ENCODE assay signal across 16 mouse cellular contexts in the genomic region with DNA sequence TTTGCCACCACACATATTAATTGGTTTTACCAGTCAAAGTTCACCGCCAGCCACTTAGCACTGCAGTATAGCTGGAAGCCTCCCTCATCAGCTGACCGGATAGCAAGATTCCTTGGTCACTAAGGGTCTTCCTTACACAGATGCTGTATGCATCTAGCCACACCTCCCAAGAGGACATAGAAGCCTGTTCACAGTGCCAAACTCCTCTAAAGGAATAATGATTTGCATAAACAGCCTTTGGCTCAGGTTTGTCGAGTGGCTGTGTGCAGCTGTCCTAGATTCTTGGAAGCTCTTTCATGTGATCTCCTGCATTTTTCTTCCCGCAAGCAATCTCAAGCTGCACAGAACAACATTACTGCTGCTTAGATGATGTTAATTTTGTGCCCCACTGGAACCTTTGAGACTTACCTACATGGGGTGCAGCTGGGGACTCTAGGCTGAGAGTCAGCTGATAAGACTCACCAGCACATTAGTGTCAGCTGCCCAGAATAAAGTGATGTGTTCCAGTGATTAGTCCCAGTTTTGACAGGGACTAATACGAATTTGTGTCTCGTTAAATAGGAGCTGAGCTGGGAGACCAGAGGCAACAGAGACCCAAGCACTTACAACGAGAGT. TPM values are rescaled to one million over a fixed set of nuclear protein-coding genes. Genes with fewer than 3 reads are reported as not detected.
DNase-seq lines count a peak whose midpoint lies in the region; ATAC-seq and TF ChIP-seq lines count a peak whose summit lies in the region.
"Had no signal": no experiment of that assay in that cellular context is flagged by ENCODE, and none has a peak within 500 bp of the region (broad histone marks: within the 10 kb centered on the region; RNA-seq: fewer than 3 reads in every experiment).

No protein-coding gene starts in this region.

- H3K27me3 ChIP-seq in embryonic facial prominence, embryonic 14.5 days (replicated peaks; ENCODE audit: control insufficient read depth, insufficient read depth, low read length) = no peaks in the 10 kb centered on the region
- no peaks in the 10 kb centered on the region for H3K27me3 ChIP-seq in embryonic facial prominence, embryonic 10.5 days (replicated peaks; ENCODE audit: low read depth, poor library complexity, severe bottlenecking)
- H3K27me3 ChIP-seq in heart, embryonic 16.5 days (ENCODE audit: control insufficient read depth, insufficient read depth, low read length) = no peaks in the 10 kb centered on the region
- no peaks in the 10 kb centered on the region for H3K27me3 ChIP-seq in thymus, adult 2 months (ENCODE audit: control insufficient read depth, insufficient read depth, low read length)
- H3K27me3 ChIP-seq: CH12.LX had no signal

- peak; percentile 29 for DNase-seq in embryonic facial prominence, embryonic 14.5 days (ENCODE audit: low spot score)
- no peak for DNase-seq in embryonic facial prominence, embryonic 10.5 days (ENCODE audit: low spot score)
- no peak for DNase-seq in heart, postnatal 36 days
- no peak for DNase-seq in thymus, adult 2 months
- no peak for DNase-seq in thymus, postnatal 10 days (ENCODE audit: low spot score in 2 of 2)
- DNase-seq in left cerebral cortex, postnatal 10 days (ENCODE audit: extremely low spot score in 1 of 2, low spot score in 2 of 2) = no peak
- no peak for DNase-seq in adrenal gland, adult 2 months
- DNase-seq: cerebellum, adult 8-10 months had no signal

- 56% methylated on average over 7 of the region's 7 CpGs for WGBS in embryonic facial prominence, embryonic 14.5 days
- 72% methylated on average over 7 of the region's 7 CpGs for WGBS in embryonic facial prominence, embryonic 10.5 days
- WGBS in heart, embryonic 16.5 days = 46% methylated on average over 7 of the region's 7 CpGs
- 86% methylated on average over 7 of the region's 7 CpGs for WGBS in thymus, adult 2 months

- H3K36me3 ChIP-seq in embryonic facial prominence, embryonic 14.5 days (ENCODE audit: control insufficient read depth, insufficient read depth, low read length) = no peaks in the 10 kb centered on the region
- no peaks in the 10 kb centered on the region for H3K36me3 ChIP-seq in embryonic facial prominence, embryonic 10.5 days (replicated peaks)
- H3K36me3 ChIP-seq in heart, embryonic 16.5 days (ENCODE audit: control insufficient read depth, insufficient read depth) = no peaks in the 10 kb centered on the region
- H3K36me3 ChIP-seq in thymus, adult 2 months (ENCODE audit: control insufficient read depth, insufficient read depth, low read length) = no peaks in the 10 kb centered on the region

- H3K27ac ChIP-seq in embryonic facial prominence, embryonic 14.5 days (replicated peaks; ENCODE audit: low read depth, low read length) = no peak overlapping the region
- H3K27ac ChIP-seq in embryonic facial prominence, embryonic 10.5 days (replicated peaks) = no peak overlapping the region
- H3K27ac ChIP-seq in heart, embryonic 16.5 days (ENCODE audit: low read length) = peak overlapping the region; percentile 43
- H3K27ac ChIP-seq in thymus, adult 2 months (ENCODE audit: control insufficient read depth, insufficient read depth, low read length) = peak overlapping the region; percentile 93
- H3K27ac ChIP-seq: kidney, postnatal 0 days; macrophage had no signal

- TF ChIP-seq POLR2A in thymus, adult 2 months (IDR thresholded peaks at IDR 0.05; ENCODE audit: control insufficient read depth, extremely low read depth, insufficient read depth, low read length, poor library complexity) = no peak

- intact Hi-C loops in heart, postnatal 36 days (cut with DNase I) = loop anchor here (5.0 kb wide), 1 partner anchor 92 kb away; no protein-coding TSS in a partner anchor
- intact Hi-C loops in left cerebral cortex, postnatal 10 days (cut with DNase I) = no loop called here

- no peak for TF ChIP-seq CTCF in thymus, adult 2 months (IDR thresholded peaks at IDR 0.05; ENCODE audit: borderline replicate concordance, control insufficient read depth, extremely low read depth, insufficient read depth, low read length, poor library complexity)

- peaks cover 9% of the 10 kb centered on the region; the same call in 1 of the 2 replicates for H3K4me1 ChIP-seq in embryonic facial prominence, embryonic 14.5 days (ENCODE audit: control insufficient read depth, insufficient read depth, low read length)
- 0 out of 2 replicates have a peak, but pooled peaks cover 2% of the 10 kb centered on the region for H3K4me1 ChIP-seq in embryonic facial prominence, embryonic 10.5 days
- H3K4me1 ChIP-seq in heart, embryonic 16.5 days (ENCODE audit: control insufficient read depth, insufficient read depth, low read length) = peaks cover 28% of the 10 kb centered on the region
- H3K4me1 ChIP-seq in thymus, adult 2 months (replicated peaks; ENCODE audit: control insufficient read depth, insufficient read depth, low read length) = peaks cover 27% of the 10 kb centered on the region

- no peak overlapping the region for H3K9ac ChIP-seq in embryonic facial prominence, embryonic 14.5 days (ENCODE audit: low read depth, low read length)
- no peak overlapping the region for H3K9ac ChIP-seq in heart, embryonic 16.5 days (ENCODE audit: low read length)

- H3K4me3 ChIP-seq in embryonic facial prominence, embryonic 14.5 days (ENCODE audit: low read depth, low read length) = no peak overlapping the region
- no peak overlapping the region for H3K4me3 ChIP-seq in embryonic facial prominence, embryonic 10.5 days
- no peak overlapping the region for H3K4me3 ChIP-seq in heart, embryonic 16.5 days (ENCODE audit: low read length)
- no peak overlapping the region for H3K4me3 ChIP-seq in thymus, adult 2 months (ENCODE audit: control insufficient read depth, insufficient read depth, low read length)
- H3K4me3 ChIP-seq: myocyte had no signal

- ATAC-seq in embryonic facial prominence, embryonic 14.5 days (ENCODE audit: low read depth) = no peak
- ATAC-seq in heart, embryonic 16.5 days (replicated peaks; ENCODE audit: extremely low read depth, insufficient read depth, low FRiP score) = no peak; the same call in 1 of the 2 replicates
- ATAC-seq: intestine, embryonic 16.5 days had no signal

- no peaks in the 10 kb centered on the region for H3K9me3 ChIP-seq in embryonic facial prominence, embryonic 14.5 days (ENCODE audit: control insufficient read depth, low read length)
- H3K9me3 ChIP-seq in embryonic facial prominence, embryonic 10.5 days = 0 out of 2 replicates have a peak, but pooled peaks cover 4% of the 10 kb centered on the region
- 0 out of 2 replicates have a peak, but pooled peaks cover 5% of the 10 kb centered on the region for H3K9me3 ChIP-seq in heart, embryonic 16.5 days (replicated peaks; ENCODE audit: control insufficient read depth, low read length)

- H3K4me2 ChIP-seq in embryonic facial prominence, embryonic 14.5 days (ENCODE audit: low read depth, low read length) = no peak overlapping the region
- H3K4me2 ChIP-seq in heart, embryonic 16.5 days (ENCODE audit: low read depth, low read length) = no peak overlapping the region
- H3K4me2 ChIP-seq: liver, embryonic 11.5 days had no signal

RNA-seq across cellular contexts. Expression of a gene that starts 30.3 kb away (rescaled TPM):
- 2.1 and 2.4 TPM in 2 replicates for polyA plus RNA-seq in embryonic facial prominence, embryonic 14.5 days (2014; fragmentation: Nextera tagmentation; extraction: Ambion mirVana)
- not detected in 2 replicates for polyA plus RNA-seq in embryonic facial prominence, embryonic 10.5 days (2016; fragmentation: Nextera tagmentation; extraction: Ambion mirVana)
- 0.57 and 0.91 TPM in 2 replicates for polyA plus RNA-seq in heart, embryonic 16.5 days (2015; fragmentation: Nextera tagmentation; extraction: Ambion mirVana)
- total RNA-seq in heart, postnatal 36 days (2021) = not detected
- polyA plus RNA-seq in thymus, adult 2 months (2012; rRNA removed) = 0.13 and 0.22 TPM in 2 replicates
- total RNA-seq in left cerebral cortex, postnatal 10 days (2021) = 1 to 10 TPM; 1.2 to 2.6 TPM
- total RNA-seq in adrenal gland, adult 2 months (2021) = 1 to 10 TPM in 1 of 2 experiments, under 1 TPM in 1; 0.59 to 1.3 TPM
- 0.06 and 0.10 TPM in 2 replicates for polyA plus RNA-seq in adrenal gland, adult 2 months (2012; rRNA removed)
- total RNA-seq: CH12.LX; granulocyte monocyte progenitor cell, adult 5-6 weeks had no signal
- polyA plus RNA-seq: macrophage, myocyte had no signal

Comparison
In these comparisons a context has a peak if more than half of its experiments do, and no peak if none do; other contexts are left out.
1. H3K27ac ChIP-seq: peak in heart, embryonic 16.5 days (single experiment) and thymus, adult 2 months (single experiment); none in embryonic facial prominence, embryonic 14.5 days (single experiment) and embryonic facial prominence, embryonic 10.5 days (single experiment).